Mouse (Mus musculus) embryonic facial prominence, embryonic 11.5 days (tissue): Measurements from ENCODE around the gene Rasa4. TPM values are rescaled to one million over a fixed set of nuclear protein-coding genes. Genes with fewer than 3 reads are reported as not detected.

Source experiments
- ATAC-seq: fragments of 200-750 bp; cut with Nextera tagmentation; replicated peaks from 2 replicates; pipeline ENCODE4 v1.8.0; 2017; ENCODE audit warnings: low read depth; ENCODE audit not compliant: insufficient number of reproducible peaks, low FRiP score, low TSS enrichment
- DNase-seq: peaks from one replicate; pipeline ENCODE4 v3.0.0-alpha.2; 2015; ENCODE audit warnings: low spot score
- H3K27ac ChIP-seq: fragments of 300-500 bp; sonication (generic); replicated peaks from 2 replicates; pipeline ENCODE4 v1.5.1; 2014; ENCODE audit warnings: mild to moderate bottlenecking, low read depth, low read length, control low read depth
- H3K27me3 ChIP-seq: fragments of 300-500 bp; sonication (generic); 2 replicates; pipeline ENCODE4 v1.6.1; 2014; ENCODE audit warnings: mild to moderate bottlenecking, low read length, moderate library complexity, mixed read lengths; ENCODE audit not compliant: control insufficient read depth, insufficient read depth
- H3K36me3 ChIP-seq: fragments of 300-500 bp; sonication (generic); replicated peaks from 2 replicates; pipeline ENCODE4 v1.6.1; 2014; ENCODE audit warnings: low read depth, mild to moderate bottlenecking, low read length, moderate library complexity, mixed read lengths; ENCODE audit not compliant: control insufficient read depth, insufficient read depth
- H3K4me1 ChIP-seq: fragments of 300-500 bp; sonication (generic); 2 replicates; pipeline ENCODE4 v1.6.1; 2014; ENCODE audit warnings: low read length, mixed read lengths; ENCODE audit not compliant: control insufficient read depth, insufficient read depth
- H3K4me2 ChIP-seq: fragments of 300-500 bp; sonication (generic); 2 replicates; pipeline ENCODE4 v1.6.1; 2014; ENCODE audit warnings: low read depth, mild to moderate bottlenecking, control low read depth, low read length, moderate library complexity
- H3K4me3 ChIP-seq: fragments of 300-500 bp; sonication (generic); 2 replicates; pipeline ENCODE4 v1.5.1; 2014; ENCODE audit warnings: low read depth, low read length, control low read depth
- H3K9ac ChIP-seq: fragments of 300-500 bp; sonication (generic); replicated peaks from 2 replicates; pipeline ENCODE4 v1.6.1; 2014; ENCODE audit warnings: mild to moderate bottlenecking, control low read depth, low read length
- H3K9me3 ChIP-seq: fragments of 300-500 bp; sonication (generic); replicated peaks from 2 replicates; pipeline ENCODE4 v1.6.1; 2016; ENCODE audit warnings: mild to moderate bottlenecking, low read length, inconsistent platforms, mixed read lengths; ENCODE audit not compliant: control insufficient read depth
- WGBS: fragments of 180-500 bp; shearing (Covaris S2); extraction: QIAGEN DNeasy Blood & Tissue Kit; methylation state at CpG from one replicate; pipeline ENCODE4 v1.1.7; 2014; 5-methylcytosine and 5-hydroxymethylcytosine counted together
- polyA plus RNA-seq: library from polyadenylated mRNA; unstranded; fragments of >200 nt; fragmentation: Nextera tagmentation; extraction: Ambion mirVana; gene quantifications from 2 replicates; pipeline ENCODE4 v1.2.1, GENCODE M21; 2014

Gene Rasa4
- polyA plus RNA-seq, 1 experiment from 2014 or later = 3.8 TPM

- DNase-seq (no peak), ATAC-seq (no peak)
- Histone ChIP-seq H3K27ac (no peak overlapping the region), H3K4me3 (no peak overlapping the region), H3K27me3 (peaks cover 13% of the 10 kb centered on the region), H3K36me3 (no peaks in the 10 kb centered on the region), H3K4me2 (no peak overlapping the region), H3K9ac (no peak overlapping the region), H3K9me3 (no peaks in the 10 kb centered on the region), H3K4me1 (no peaks in the 10 kb centered on the region; the same call in 1 of the 2 replicates)
- 90% methylated on average over 8 of the region's 8 CpGs for WGBS
Observed at GRCm38 (mm10) chr5:136086290-136086689, 2.6 kb downstream of the Rasa4 start.

- H3K36me3 ChIP-seq = no peaks in the 10 kb centered on the region
- ATAC-seq (no peak), DNase-seq (no peak)
- H3K27ac ChIP-seq = no peak overlapping the region
- peaks cover 12% of the 10 kb centered on the region for H3K27me3 ChIP-seq
- no peak overlapping the region for H3K4me3 ChIP-seq
- no peak overlapping the region for H3K9ac ChIP-seq
- H3K4me1 ChIP-seq = no peaks in the 10 kb centered on the region; the same call in 1 of the 2 replicates
- WGBS = 14% methylated on average over 14 of the region's 14 CpGs
- no peak overlapping the region for H3K4me2 ChIP-seq
- H3K9me3 ChIP-seq = no peaks in the 10 kb centered on the region
Observed at GRCm38 (mm10) chr5:136088821-136089575, 5.3 kb downstream of the Rasa4 start.

GRCm38 (mm10) chr5:136091927-136092326, 8.2 kb downstream of the Rasa4 start:
- no peaks in the 10 kb centered on the region for H3K9me3 ChIP-seq
- H3K4me2 ChIP-seq = no peak overlapping the region
- DNase-seq = no peak
- H3K9ac ChIP-seq = no peak overlapping the region
- no peaks in the 10 kb centered on the region for H3K27me3 ChIP-seq
- WGBS = 65% methylated on average over 5 of the region's 5 CpGs
- ATAC-seq = no peak
- no peak overlapping the region for H3K27ac ChIP-seq
- H3K4me1 ChIP-seq = no peaks in the 10 kb centered on the region
- H3K4me3 ChIP-seq = no peak overlapping the region
- H3K36me3 ChIP-seq = no peaks in the 10 kb centered on the region

DNA sequence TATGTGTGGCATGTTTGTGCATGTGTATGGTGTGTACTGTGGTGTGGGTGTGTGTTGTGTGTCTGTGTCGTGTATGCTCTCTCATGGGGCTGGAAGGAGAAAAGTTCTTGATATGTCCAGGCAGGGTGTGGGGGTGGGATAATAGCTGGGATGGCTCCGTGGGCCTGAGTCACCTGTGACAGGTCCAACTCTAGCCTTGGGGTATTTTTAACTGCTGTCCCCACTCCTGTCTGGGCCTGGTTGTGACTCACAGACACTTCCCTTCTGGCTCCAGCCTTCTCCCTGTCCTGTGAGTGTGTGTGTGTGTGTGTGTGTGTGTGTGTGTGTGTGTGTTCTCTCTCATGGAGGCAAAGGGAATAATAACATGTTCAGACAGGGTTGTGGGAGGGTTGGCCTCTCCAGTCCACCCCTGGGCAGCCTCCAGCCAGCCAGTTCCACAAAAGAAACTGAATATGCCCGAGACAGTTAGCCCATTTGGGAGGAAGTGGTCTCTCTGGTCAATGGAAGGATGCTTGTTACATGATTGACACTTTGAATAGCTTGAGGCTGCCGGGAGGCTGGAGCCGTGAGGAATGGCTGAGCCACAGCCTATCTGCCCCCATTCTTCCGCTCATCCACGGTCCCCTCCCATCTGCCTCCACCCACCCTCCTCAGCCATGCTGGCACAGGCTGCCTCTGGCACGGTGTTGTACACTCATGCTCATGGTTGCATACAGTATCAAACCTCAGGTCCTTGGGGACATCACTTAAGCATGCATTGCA, 10.7 kb downstream of the Rasa4 start:
- DNase-seq (no peak), ATAC-seq (no peak)
- Histone ChIP-seq H3K27me3 (no peaks in the 10 kb centered on the region), H3K27ac (no peak overlapping the region), H3K4me2 (no peak overlapping the region), H3K9ac (no peak overlapping the region), H3K4me3 (no peak overlapping the region), H3K4me1 (no peaks in the 10 kb centered on the region), H3K9me3 (no peaks in the 10 kb centered on the region), H3K36me3 (no peaks in the 10 kb centered on the region)
- WGBS = 54% methylated on average over 8 of the region's 8 CpGs

GRCm38 (mm10) chr5:136095089-136095488, 11.4 kb downstream of the Rasa4 start:
- Histone ChIP-seq H3K4me2 (no peak overlapping the region), H3K36me3 (no peaks in the 10 kb centered on the region), H3K9ac (no peak overlapping the region), H3K9me3 (no peaks in the 10 kb centered on the region), H3K27me3 (no peaks in the 10 kb centered on the region), H3K27ac (no peak overlapping the region), H3K4me1 (no peaks in the 10 kb centered on the region), H3K4me3 (no peak overlapping the region)
- no peak for DNase-seq
- no peak for ATAC-seq
- WGBS = 72% methylated on average over 7 of the region's 7 CpGs

DNA sequence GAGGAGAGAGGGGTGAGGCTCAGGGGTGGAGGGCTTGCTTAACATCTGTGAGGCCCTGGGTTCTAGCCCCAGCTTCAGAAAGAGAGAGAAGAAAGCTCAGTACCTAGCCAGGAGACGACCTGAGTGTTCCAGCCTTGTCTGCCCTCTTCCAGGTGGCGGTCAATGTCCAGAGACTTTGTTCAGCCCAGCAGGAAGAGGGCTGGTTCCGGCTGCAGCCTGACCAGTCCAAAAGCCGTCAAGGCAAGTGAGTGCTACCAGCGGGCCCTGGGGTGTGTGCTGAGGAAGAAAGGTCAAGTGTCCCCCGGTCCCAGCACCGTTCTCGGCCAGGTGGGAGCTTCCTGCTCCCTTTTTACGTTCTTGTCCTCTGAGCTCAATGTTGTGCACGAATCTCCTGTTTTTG, 14.8 kb downstream of the Rasa4 start:
- no peak overlapping the region for H3K4me2 ChIP-seq
- H3K27me3 ChIP-seq = peaks cover 7% of the 10 kb centered on the region
- ATAC-seq (no peak), DNase-seq (no peak)
- no peaks in the 10 kb centered on the region for H3K36me3 ChIP-seq
- no peak overlapping the region for H3K9ac ChIP-seq
- peaks cover 4% of the 10 kb centered on the region for H3K4me1 ChIP-seq
- H3K27ac ChIP-seq = no peak overlapping the region
- WGBS = 83% methylated on average over 10 of the region's 10 CpGs
- H3K4me3 ChIP-seq = no peak overlapping the region
- H3K9me3 ChIP-seq = no peaks in the 10 kb centered on the region

DNA sequence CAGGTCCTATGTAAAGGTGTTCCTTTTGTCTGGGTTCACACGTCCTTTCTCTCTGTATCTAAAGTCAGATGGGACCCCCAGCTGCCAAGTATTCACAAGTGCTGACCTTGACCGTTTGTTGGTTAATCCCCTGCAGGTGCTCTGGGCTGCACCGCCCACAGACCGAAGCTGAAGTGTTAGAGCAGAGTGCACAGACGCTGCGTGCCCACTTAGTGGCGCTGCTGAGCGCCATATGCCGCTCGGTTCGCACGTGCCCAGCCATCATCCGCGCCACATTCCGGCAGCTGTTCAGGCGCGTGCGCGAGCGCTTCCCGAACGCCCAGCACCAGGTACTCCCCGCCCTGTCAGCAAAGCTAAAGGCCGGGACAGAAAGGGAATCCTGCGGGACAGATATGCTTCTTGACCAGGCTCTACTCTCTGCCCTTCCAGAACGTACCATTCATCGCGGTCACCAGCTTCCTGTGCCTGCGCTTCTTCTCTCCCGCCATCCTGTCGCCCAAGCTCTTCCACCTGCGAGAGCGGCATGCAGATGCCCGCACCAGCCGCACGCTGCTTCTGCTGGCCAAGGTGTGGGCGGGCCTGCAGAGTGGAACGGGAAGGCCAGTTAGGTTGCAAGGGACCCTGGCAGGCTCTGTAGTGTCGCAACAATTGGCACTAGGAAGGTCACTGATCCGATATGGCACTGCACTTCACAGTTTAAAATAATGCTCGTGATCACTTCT, 18.5 kb downstream of the Rasa4 start:
- no peak overlapping the region for H3K27ac ChIP-seq
- H3K4me2 ChIP-seq = peak overlapping the region; percentile 61
- ATAC-seq (peak; percentile 77), DNase-seq (peak; percentile 87)
- peak overlapping the region; percentile 27 for H3K4me3 ChIP-seq
- H3K9me3 ChIP-seq = no peaks in the 10 kb centered on the region
- peaks cover 7% of the 10 kb centered on the region for H3K27me3 ChIP-seq
- H3K9ac ChIP-seq = peak overlapping the region; percentile 37; the same call in 1 of the 2 replicates
- 7% methylated on average over 41 of the region's 41 CpGs for WGBS
- no peaks in the 10 kb centered on the region for H3K36me3 ChIP-seq
- peaks cover 4% of the 10 kb centered on the region for H3K4me1 ChIP-seq
